Mouse (Mus musculus) adrenal gland, postnatal 4 days (tissue): ENCODE results near the gene Zbtb26. TPM values are rescaled to one million over a fixed set of nuclear protein-coding genes. Genes with fewer than 3 reads are reported as not detected.

Source experiments
- DNase-seq, 2 experiments: peaks; one replicate each; pipeline ENCODE4 v3.0.0; 2021 to 2022; ENCODE audit warnings: low spot score in 2 of 2, mixed read lengths in 2 of 2
- long read RNA-seq, 2 experiments: library from polyadenylated mRNA; stranded (forward); transcript quantifications; one replicate each; pipeline ENCODE4 v2.0.0; 2021
- total RNA-seq, 2 experiments: library from RNA; stranded (reverse); gene quantifications; 2 replicates each; pipeline ENCODE4 v1.2.3; 2021

The Zbtb26 gene
- total RNA-seq = 10 to 100 TPM; 12.2 to 15.1 TPM
- long read RNA-seq, experiment 1, full-length matches to known transcripts = 1 of 3 reads
- long read RNA-seq, experiment 1, partial matches to known transcripts = 0 of 3 reads
- long read RNA-seq, experiment 1, other reads (novel, unspliced or antisense) = 2 of 3 reads
- long read RNA-seq, experiment 2, full-length matches to known transcripts = 2 of 3 reads
- long read RNA-seq, experiment 2, partial matches to known transcripts = 0 of 3 reads
- long read RNA-seq, experiment 2, other reads (novel, unspliced or antisense) = 1 of 3 reads

GRCm38 (mm10) chr2:37442611-37443591 lies at the start of gene Zbtb26, which contains the start of the genes Zbtb6 and Rabgap1:
Gene Zbtb26 (minus strand): TSS chr2:37443135.
Gene Zbtb6 (minus strand): TSS chr2:37443171.
Gene Rabgap1 (plus strand): TSS chr2:37443279.
- DNase-seq = peak; percentile 93 to 97

- no peak for DNase-seq
Measured at GRCm38 (mm10) chr2:37488956-37489355, 46.0 kb upstream of the Zbtb26 start.

GRCm38 (mm10) chr2:37486408-37486807 lies 43.5 kb upstream of the Zbtb26 start:
- DNase-seq = no peak

GRCm38 (mm10) chr2:37485370-37485769 lies 42.4 kb upstream of the Zbtb26 start:
- DNase-seq = no peak

GRCm38 (mm10) chr2:37484165-37484564 lies 41.2 kb upstream of the Zbtb26 start:
- no peak for DNase-seq

GRCm38 (mm10) chr2:37480039-37480438 lies 37.1 kb upstream of the Zbtb26 start:
- DNase-seq = no peak

- DNase-seq = no peak
Measured at GRCm38 (mm10) chr2:37479559-37479958, 36.6 kb upstream of the Zbtb26 start.

- DNase-seq = no peak
Measured at GRCm38 (mm10) chr2:37466266-37466665, 23.3 kb upstream of the Zbtb26 start.

GRCm38 (mm10) chr2:37460707-37461106 lies 17.8 kb upstream of the Zbtb26 start:
- DNase-seq = no peak

- DNase-seq = no peak
Measured at GRCm38 (mm10) chr2:37452376-37452760, 9.4 kb upstream of the Zbtb26 start.

GRCm38 (mm10) chr2:37451667-37452375 lies 8.9 kb upstream of the Zbtb26 start:
- peak; percentile 88 for DNase-seq

GRCm38 (mm10) chr2:37431609-37432008 lies 11.3 kb downstream of the Zbtb26 start:
- no peak for DNase-seq

GRCm38 (mm10) chr2:37430593-37431464 lies 12.1 kb downstream of the Zbtb26 start:
- peak; percentile 46 to 64 for DNase-seq

- DNase-seq = no peak
Measured at GRCm38 (mm10) chr2:37423671-37424070, 19.3 kb downstream of the Zbtb26 start.

GRCm38 (mm10) chr2:37422306-37423304 lies 20.3 kb downstream of the Zbtb26 start, which contains the start of gene Rc3h2:
Gene Rc3h2 (minus strand): TSS chr2:37422903.
- peak; percentile 73 to 87 for DNase-seq

GRCm38 (mm10) chr2:37421903-37422302 lies 21.0 kb downstream of the Zbtb26 start:
- no peak for DNase-seq

GRCm38 (mm10) chr2:37395539-37395938 lies 47.4 kb downstream of the Zbtb26 start:
- DNase-seq = no peak

GRCm38 (mm10) chr2:37382921-37383320 lies 60.0 kb downstream of the Zbtb26 start:
- DNase-seq = no peak
